9 mouse cellular contexts compared by ENCODE assay signal in genomic region chr2:147905759-147906740, GRCm38 (mm10).
A peak's percentile ranks its signal among the peaks of the same experiment; 100 is the strongest.
DNase-seq lines count a peak whose midpoint lies in the region; ATAC-seq and TF ChIP-seq lines count a peak whose summit lies in the region.
"Had no signal": no experiment of that assay in that cellular context is flagged by ENCODE, and none has a peak within 500 bp of the region (broad histone marks: within the 10 kb centered on the region; RNA-seq: fewer than 3 reads in every experiment).

No protein-coding gene starts in this region.

- peak overlapping the region; percentile 7; the same call in 1 of the 2 replicates for H3K4me2 ChIP-seq in midbrain, embryonic 12.5 days (replicated peaks)

- intact Hi-C loops in left cerebral cortex, postnatal 36 days (cut with DNase I): no loop called here
- intact Hi-C loops in gastrocnemius, postnatal 14 days (cut with DNase I; ENCODE audit: low total_unique reads): no loop called here

- peak; percentile 70 for ATAC-seq in midbrain, embryonic 12.5 days (ENCODE audit: low FRiP score, low read depth)

- H3K4me1 ChIP-seq in kidney, adult 2 months (ENCODE audit: control insufficient read depth, insufficient read depth, low read length): no peaks in the 10 kb centered on the region
- H3K4me1 ChIP-seq in midbrain, embryonic 12.5 days: peaks cover 13% of the 10 kb centered on the region

- H3K4me3 ChIP-seq in kidney, adult 2 months (ENCODE audit: insufficient read depth, low read depth, low read length): no peak overlapping the region
- H3K4me3 ChIP-seq in midbrain, embryonic 12.5 days: no peak overlapping the region

- peak; percentile 16 for DNase-seq in Muller cell, postnatal 12 days (ENCODE audit: inconsistent ontology term)
- DNase-seq in embryo, embryonic 10.5 days (ENCODE audit: low spot score): peak; percentile 68
- DNase-seq in kidney, adult 2 months: peak; percentile 40
- no peak for DNase-seq in cerebellum, postnatal 25 days
- DNase-seq in spleen, postnatal 14 days (ENCODE audit: low spot score in 2 of 2): no peak
- no peak for DNase-seq in left cerebral cortex, postnatal 36 days (ENCODE audit: low spot score in 2 of 2)
- DNase-seq in gastrocnemius, postnatal 14 days: no peak
- DNase-seq: adrenal gland, postnatal 36 days had no signal

- H3K27ac ChIP-seq in kidney, adult 2 months (ENCODE audit: insufficient read depth, low read depth, low read length): no peak overlapping the region
- H3K27ac ChIP-seq in midbrain, embryonic 12.5 days (replicated peaks): peak overlapping the region; percentile 42

- TF ChIP-seq CTCF in kidney, adult 2 months (conservative IDR thresholded peaks at IDR 0.05; ENCODE audit: insufficient read depth, insufficient read length, low read depth, low read length): no peak

- WGBS in kidney, adult 2 months: 20% methylated on average over 19 of the region's 19 CpGs
- 5% methylated on average over 19 of the region's 19 CpGs for WGBS in midbrain, embryonic 12.5 days

- no peaks in the 10 kb centered on the region for H3K27me3 ChIP-seq in kidney, adult 2 months (replicated peaks; ENCODE audit: control insufficient read depth, insufficient read depth, low read length)
- peaks cover 88% of the 10 kb centered on the region for H3K27me3 ChIP-seq in midbrain, embryonic 12.5 days

- no peaks in the 10 kb centered on the region for H3K9me3 ChIP-seq in midbrain, embryonic 12.5 days

- no peak for TF ChIP-seq POLR2A in kidney, adult 2 months (IDR thresholded peaks at IDR 0.05; ENCODE audit: low read depth, low read length)

- no peak overlapping the region for H3K9ac ChIP-seq in midbrain, embryonic 12.5 days (replicated peaks)

- H3K36me3 ChIP-seq in kidney, adult 2 months (ENCODE audit: control insufficient read depth, insufficient read depth, low read length): no peaks in the 10 kb centered on the region
- no peaks in the 10 kb centered on the region for H3K36me3 ChIP-seq in midbrain, embryonic 12.5 days

Comparison
In these comparisons a context has a peak if more than half of its experiments do, and no peak if none do; other contexts are left out.
1. DNase-seq: peak in Muller cell, postnatal 12 days (single experiment), embryo, embryonic 10.5 days (single experiment) and kidney, adult 2 months (single experiment); none in cerebellum, postnatal 25 days (0 of 2), spleen, postnatal 14 days (0 of 2), left cerebral cortex, postnatal 36 days (0 of 2) and gastrocnemius, postnatal 14 days (single experiment).